Mouse (Mus musculus): ENCODE data around the gene Arnt. TPM values are rescaled to one million over a fixed set of nuclear protein-coding genes. Genes with fewer than 3 reads are reported as not detected.

Arnt gene
- polyA plus RNA-seq, 1 experiment from 2014 or later, result 25.9 TPM

- no peak overlapping the region for H3K4me3 ChIP-seq
- H3K4me2 ChIP-seq (replicated peaks), result no peak overlapping the region
- no peaks in the 10 kb centered on the region for H3K9me3 ChIP-seq
- ATAC-seq (replicated peaks), result no peak
- H3K9ac ChIP-seq (replicated peaks), result no peak overlapping the region
- H3K36me3 ChIP-seq, result peaks cover 20% of the 10 kb centered on the region
- no peaks in the 10 kb centered on the region for H3K4me1 ChIP-seq
- H3K27me3 ChIP-seq, result no peaks in the 10 kb centered on the region
- H3K27ac ChIP-seq (replicated peaks), result no peak overlapping the region
Observed at GRCm38 (mm10) chr3:95463852-95464251, 29.7 kb downstream of the Arnt start.

- ATAC-seq (replicated peaks), result no peak
- Histone ChIP-seq H3K9ac (replicated peaks) (no peak overlapping the region), H3K4me3 (no peak overlapping the region), H3K9me3 (no peaks in the 10 kb centered on the region), H3K4me1 (no peaks in the 10 kb centered on the region), H3K4me2 (replicated peaks) (no peak overlapping the region), H3K36me3 (peaks cover 71% of the 10 kb centered on the region), H3K27ac (replicated peaks) (no peak overlapping the region), H3K27me3 (no peaks in the 10 kb centered on the region)
- 100% methylated on average over 1 of the region's 1 CpGs for WGBS
Observed at GRCm38 (mm10) chr3:95478966-95479365, 44.8 kb downstream of the Arnt start.

DNA sequence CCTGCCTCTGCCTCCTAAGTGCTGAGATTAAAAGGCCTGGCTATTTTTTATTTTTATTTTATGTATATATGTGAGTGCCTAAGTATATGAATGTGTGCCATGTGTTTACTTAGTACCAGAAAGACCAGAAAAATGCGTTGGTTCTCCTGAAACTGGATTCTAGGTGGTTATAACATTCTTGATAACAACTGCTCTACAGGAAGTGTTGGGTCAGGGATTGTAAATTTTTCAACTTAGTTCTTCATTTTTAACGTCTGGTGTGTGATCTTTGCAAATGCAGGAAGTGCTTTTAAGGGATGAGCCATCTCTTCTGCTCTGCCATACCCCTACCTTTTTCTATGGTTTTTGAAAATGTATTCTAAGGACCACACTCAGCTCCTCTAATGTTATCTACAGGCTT, 52.2 kb downstream of the Arnt start:
- Histone ChIP-seq H3K4me3 (no peak overlapping the region), H3K27me3 (no peaks in the 10 kb centered on the region), H3K9ac (replicated peaks) (no peak overlapping the region), H3K9me3 (no peaks in the 10 kb centered on the region), H3K36me3 (peaks cover 73% of the 10 kb centered on the region), H3K4me1 (no peaks in the 10 kb centered on the region), H3K4me2 (replicated peaks) (no peak overlapping the region), H3K27ac (replicated peaks) (no peak overlapping the region)
- ATAC-seq (replicated peaks), result no peak
- 95% methylated on average over 2 of the region's 2 CpGs for WGBS

DNA sequence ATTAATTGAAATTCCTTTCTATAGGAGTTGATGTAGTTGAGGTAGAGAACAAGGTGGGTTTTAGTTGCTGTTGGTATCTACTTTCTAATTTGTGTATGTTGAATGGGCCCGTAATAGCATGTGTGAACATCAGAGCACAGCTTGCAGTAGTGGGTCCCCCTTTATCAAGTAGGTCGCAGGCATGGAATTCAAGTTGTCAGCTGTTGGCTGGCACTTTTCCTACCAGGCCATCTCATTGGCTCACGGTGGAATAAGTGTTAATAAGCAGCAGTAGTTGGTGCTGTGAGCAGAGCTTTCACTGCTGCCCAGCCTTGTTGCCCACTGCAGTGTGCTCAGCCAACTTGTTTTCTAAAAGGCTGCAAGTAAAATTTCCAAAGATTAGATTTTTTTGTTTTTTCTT, 54.5 kb downstream of the Arnt start:
- Histone ChIP-seq H3K9ac (replicated peaks) (no peak overlapping the region), H3K4me2 (replicated peaks) (no peak overlapping the region), H3K4me1 (no peaks in the 10 kb centered on the region), H3K27me3 (no peaks in the 10 kb centered on the region), H3K9me3 (no peaks in the 10 kb centered on the region), H3K4me3 (no peak overlapping the region), H3K27ac (replicated peaks) (no peak overlapping the region), H3K36me3 (peaks cover 82% of the 10 kb centered on the region)
- WGBS, result 95% methylated on average over 3 of the region's 3 CpGs
- no peak for ATAC-seq (replicated peaks)

GRCm38 (mm10) chr3:95490238-95490637, 56.0 kb downstream of the Arnt start:
- H3K4me1 ChIP-seq, result no peaks in the 10 kb centered on the region
- no peak overlapping the region for H3K27ac ChIP-seq (replicated peaks)
- H3K4me3 ChIP-seq, result no peak overlapping the region
- no peaks in the 10 kb centered on the region for H3K27me3 ChIP-seq
- no peak overlapping the region for H3K9ac ChIP-seq (replicated peaks)
- H3K36me3 ChIP-seq, result peaks cover 87% of the 10 kb centered on the region
- H3K4me2 ChIP-seq (replicated peaks), result no peak overlapping the region
- H3K9me3 ChIP-seq, result no peaks in the 10 kb centered on the region
- WGBS, result 97% methylated on average over 2 of the region's 2 CpGs
- no peak for ATAC-seq (replicated peaks)

GRCm38 (mm10) chr3:95494342-95494741, 60.2 kb downstream of the Arnt start:
- peaks cover 69% of the 10 kb centered on the region for H3K36me3 ChIP-seq
- H3K27ac ChIP-seq (replicated peaks), result no peak overlapping the region
- H3K9me3 ChIP-seq, result no peaks in the 10 kb centered on the region
- H3K9ac ChIP-seq (replicated peaks), result no peak overlapping the region
- ATAC-seq (replicated peaks), result no peak
- WGBS, result 67% methylated on average over 6 of the region's 6 CpGs
- H3K27me3 ChIP-seq, result no peaks in the 10 kb centered on the region
- H3K4me3 ChIP-seq, result no peak overlapping the region
- no peak overlapping the region for H3K4me2 ChIP-seq (replicated peaks)
- H3K4me1 ChIP-seq, result no peaks in the 10 kb centered on the region

DNA sequence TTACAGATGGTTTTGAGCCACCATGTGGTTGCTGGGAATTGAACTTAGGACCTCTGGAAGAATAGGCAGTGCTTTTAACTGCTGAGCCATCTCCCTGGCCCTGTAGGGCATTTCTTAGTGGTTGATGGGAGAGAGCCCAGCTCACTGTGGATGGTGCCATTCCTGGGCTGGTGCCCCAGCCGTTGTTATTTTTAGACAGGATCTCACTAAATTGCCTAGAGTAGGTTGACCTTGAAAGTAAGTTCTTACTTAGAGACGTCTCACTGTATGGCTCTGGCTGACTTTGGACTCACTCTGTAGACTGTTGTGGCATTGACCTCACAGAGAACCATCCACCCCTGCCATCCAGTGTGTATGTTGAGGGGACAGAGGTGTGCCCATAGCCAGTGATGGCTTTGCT, 64.0 kb downstream of the Arnt start:
- H3K27me3 ChIP-seq, result no peaks in the 10 kb centered on the region
- ATAC-seq (replicated peaks), result no peak
- H3K27ac ChIP-seq (replicated peaks), result no peak overlapping the region
- H3K4me2 ChIP-seq (replicated peaks), result no peak overlapping the region
- peaks cover 33% of the 10 kb centered on the region for H3K36me3 ChIP-seq
- H3K4me3 ChIP-seq, result no peak overlapping the region
- no peak overlapping the region for H3K9ac ChIP-seq (replicated peaks)
- WGBS, result 91% methylated on average over 2 of the region's 2 CpGs
- H3K9me3 ChIP-seq, result no peaks in the 10 kb centered on the region
- no peaks in the 10 kb centered on the region for H3K4me1 ChIP-seq

DNA sequence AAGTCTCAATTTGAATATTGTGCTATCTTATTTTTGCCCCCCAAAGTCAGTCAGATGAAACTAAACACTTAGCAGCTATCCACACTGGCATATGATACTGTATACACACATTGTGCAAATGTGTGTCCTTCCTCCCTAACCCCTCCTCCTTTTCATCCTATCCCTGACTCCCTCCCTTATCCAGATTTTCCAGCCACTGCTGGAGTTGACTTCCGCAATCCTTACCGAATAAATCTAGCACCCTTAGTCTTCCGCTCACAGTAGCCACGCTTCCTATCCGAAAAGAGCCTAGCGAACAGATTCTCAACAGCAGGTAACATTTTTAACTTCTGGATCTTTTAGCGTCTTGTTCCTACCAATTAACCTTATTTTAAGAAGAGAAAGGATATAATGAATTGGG, 64.8 kb downstream of the Arnt start, which contains the start of gene Ctsk:
Ctsk (plus strand) TSS at position 233 of the 400 bp plus-strand sequence.
- Histone ChIP-seq H3K36me3 (peaks cover 26% of the 10 kb centered on the region), H3K4me1 (no peaks in the 10 kb centered on the region), H3K9me3 (no peaks in the 10 kb centered on the region), H3K27ac (replicated peaks) (no peak within 1 kb of the TSS), H3K9ac (replicated peaks) (no peak within 1 kb of the TSS), H3K27me3 (no peaks in the 10 kb centered on the region), H3K4me3 (no peak within 1 kb of the TSS), H3K4me2 (replicated peaks) (no peak within 1 kb of the TSS)
- no peak for ATAC-seq (replicated peaks)
- WGBS, result 91% methylated on average over 7 of the region's 7 CpGs

- Histone ChIP-seq H3K9ac (replicated peaks) (no peak overlapping the region), H3K4me2 (replicated peaks) (no peak overlapping the region), H3K27me3 (no peaks in the 10 kb centered on the region), H3K9me3 (no peaks in the 10 kb centered on the region), H3K36me3 (peaks cover 20% of the 10 kb centered on the region), H3K4me3 (no peak overlapping the region), H3K27ac (replicated peaks) (no peak overlapping the region), H3K4me1 (no peaks in the 10 kb centered on the region)
- WGBS, result 73% methylated on average over 10 of the region's 10 CpGs
- no peak for ATAC-seq (replicated peaks)
Observed at GRCm38 (mm10) chr3:95499496-95500140, 65.4 kb downstream of the Arnt start.

DNA sequence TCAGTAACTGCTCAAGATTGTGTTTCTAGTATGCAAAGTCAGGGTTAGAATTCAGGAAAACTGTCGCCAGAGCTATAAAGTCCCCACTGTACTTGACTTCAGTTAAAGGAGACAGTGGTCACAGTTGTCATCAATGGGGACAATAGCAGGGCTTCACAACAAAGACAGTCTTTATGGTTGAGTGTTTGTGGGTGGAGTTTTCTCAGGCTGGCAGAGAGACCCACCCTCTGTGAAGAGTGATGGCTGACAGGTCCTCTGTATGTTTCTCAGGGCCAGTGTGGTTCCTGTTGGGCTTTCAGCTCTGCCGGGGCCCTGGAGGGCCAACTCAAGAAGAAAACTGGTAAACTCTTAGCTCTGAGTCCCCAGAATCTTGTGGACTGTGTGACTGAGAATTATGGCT, 68.1 kb downstream of the Arnt start:
- Histone ChIP-seq H3K4me1 (no peaks in the 10 kb centered on the region), H3K9ac (replicated peaks) (no peak overlapping the region), H3K9me3 (no peaks in the 10 kb centered on the region), H3K4me2 (replicated peaks) (no peak overlapping the region), H3K27ac (replicated peaks) (no peak overlapping the region), H3K4me3 (no peak overlapping the region), H3K27me3 (no peaks in the 10 kb centered on the region), H3K36me3 (no peaks in the 10 kb centered on the region)
- no peak for ATAC-seq (replicated peaks)
- WGBS, result 56% methylated on average over 2 of the region's 2 CpGs

DNA sequence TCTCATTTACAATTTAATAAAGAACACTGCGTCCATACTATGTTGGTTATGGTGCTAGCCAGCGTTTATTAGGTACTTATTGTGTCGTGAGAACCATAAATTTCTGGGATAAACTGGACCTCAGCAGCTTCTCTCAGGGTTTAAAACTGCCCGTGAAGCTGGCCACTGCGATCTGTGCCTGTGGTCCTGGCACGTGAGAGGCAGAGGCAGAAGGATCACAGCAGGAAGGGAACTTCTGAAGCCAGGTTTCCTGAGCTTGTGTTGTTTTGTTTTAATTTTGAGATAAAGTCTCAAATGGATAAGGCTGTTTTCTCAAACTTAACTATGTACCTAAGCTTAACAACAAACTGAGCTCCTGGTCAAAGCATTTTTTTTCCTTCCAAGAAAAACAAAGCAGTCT, 75.2 kb downstream of the Arnt start:
- no peaks in the 10 kb centered on the region for H3K9me3 ChIP-seq
- H3K4me3 ChIP-seq, result no peak overlapping the region
- H3K4me2 ChIP-seq (replicated peaks), result no peak overlapping the region
- no peaks in the 10 kb centered on the region for H3K36me3 ChIP-seq
- WGBS, result 81% methylated on average over 6 of the region's 6 CpGs
- ATAC-seq (replicated peaks), result no peak
- no peaks in the 10 kb centered on the region for H3K4me1 ChIP-seq
- no peak overlapping the region for H3K9ac ChIP-seq (replicated peaks)
- H3K27ac ChIP-seq (replicated peaks), result no peak overlapping the region
- H3K27me3 ChIP-seq, result no peaks in the 10 kb centered on the region

- no peak for ATAC-seq (replicated peaks)
- Histone ChIP-seq H3K9me3 (no peaks in the 10 kb centered on the region), H3K27ac (replicated peaks) (no peak overlapping the region), H3K9ac (replicated peaks) (no peak overlapping the region), H3K36me3 (no peaks in the 10 kb centered on the region), H3K4me2 (replicated peaks) (no peak overlapping the region), H3K4me3 (no peak overlapping the region), H3K4me1 (no peaks in the 10 kb centered on the region), H3K27me3 (no peaks in the 10 kb centered on the region)
- WGBS, result 87% methylated on average over 9 of the region's 9 CpGs
Observed at GRCm38 (mm10) chr3:95511611-95512180, 77.5 kb downstream of the Arnt start.

DNA sequence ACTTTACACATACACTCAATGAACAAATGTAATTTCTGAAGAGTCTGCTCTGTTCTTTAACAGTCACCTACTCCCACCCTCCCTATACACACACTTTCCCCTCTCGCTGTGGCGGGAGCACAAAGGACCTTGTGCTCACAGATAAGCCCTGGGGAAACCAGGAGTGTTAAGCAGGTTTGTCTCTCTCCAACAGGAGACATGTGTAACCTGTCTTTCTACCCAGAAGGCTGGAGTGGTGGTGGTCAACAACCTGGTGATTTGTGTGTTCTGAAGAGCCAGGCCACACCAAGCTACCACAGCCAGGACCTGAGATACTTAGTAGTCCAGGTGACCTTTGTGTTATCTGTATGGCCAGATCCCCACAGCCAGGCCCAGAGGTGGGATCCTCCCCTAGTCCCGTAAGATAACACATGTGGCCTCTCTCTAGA, 82.4 kb downstream of the Arnt start:
- WGBS, result 92% methylated on average over 3 of the region's 3 CpGs
- no peak for ATAC-seq (replicated peaks)
- H3K9ac ChIP-seq (replicated peaks), result no peak overlapping the region

More for the DNA sequence above, 82.4 kb downstream of the Arnt start:
- no peak overlapping the region for H3K4me3 ChIP-seq
- no peaks in the 10 kb centered on the region for H3K27me3 ChIP-seq
- H3K9me3 ChIP-seq, result no peaks in the 10 kb centered on the region
- 0 out of 2 replicates have a peak, but pooled peaks cover 2% of the 10 kb centered on the region for H3K4me1 ChIP-seq
- H3K4me2 ChIP-seq (replicated peaks), result no peak overlapping the region
- H3K27ac ChIP-seq (replicated peaks), result no peak overlapping the region
- no peaks in the 10 kb centered on the region for H3K36me3 ChIP-seq

All from forebrain, embryonic 15.5 days (tissue).